Mouse (Mus musculus) spleen, postnatal 36 days (tissue): ENCODE data around the gene Pold2.
A peak's percentile ranks its signal among the peaks of the same experiment; 100 is the strongest.

Experiments
- DNase-seq, 2 experiments: peaks; one replicate each; pipeline ENCODE4 v3.0.0; 2022; ENCODE audit warnings: low spot score in 2 of 2, mixed read lengths in 1 of 2

Gene Pold2

DNA sequence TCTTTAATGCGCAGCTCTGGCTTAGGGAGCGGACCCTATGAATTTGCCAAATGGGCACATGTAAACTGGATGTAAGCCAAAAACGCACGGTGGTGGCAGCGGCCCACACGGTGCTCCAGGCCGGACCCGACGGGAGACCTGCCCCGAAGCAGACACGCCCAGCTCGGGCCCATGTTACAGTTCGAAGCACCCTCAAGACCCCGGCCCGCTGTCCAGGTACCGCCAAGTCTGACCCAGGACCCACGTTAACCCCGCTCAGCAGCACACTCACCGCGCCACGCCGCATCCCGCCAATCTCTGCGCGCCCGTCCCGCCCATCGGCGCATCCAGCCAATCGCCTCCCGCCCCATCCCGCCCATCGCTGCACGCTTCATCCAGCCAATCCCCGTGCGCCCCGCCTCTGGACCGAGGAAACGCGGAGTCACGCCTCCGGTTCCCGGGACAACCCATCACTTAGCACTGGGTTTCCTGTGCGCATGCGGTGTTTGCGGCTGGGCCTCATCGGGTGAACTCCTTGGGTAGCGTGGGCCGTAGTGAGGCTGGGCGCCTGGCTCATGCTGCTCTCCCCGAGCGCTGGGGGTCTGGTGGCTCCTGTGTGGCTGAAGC, at the start of gene Pold2:
Gene Pold2, minus strand, starts transcription at position 372 of the 606 bp plus-strand sequence.
- peak; percentile 98 for DNase-seq

DNA sequence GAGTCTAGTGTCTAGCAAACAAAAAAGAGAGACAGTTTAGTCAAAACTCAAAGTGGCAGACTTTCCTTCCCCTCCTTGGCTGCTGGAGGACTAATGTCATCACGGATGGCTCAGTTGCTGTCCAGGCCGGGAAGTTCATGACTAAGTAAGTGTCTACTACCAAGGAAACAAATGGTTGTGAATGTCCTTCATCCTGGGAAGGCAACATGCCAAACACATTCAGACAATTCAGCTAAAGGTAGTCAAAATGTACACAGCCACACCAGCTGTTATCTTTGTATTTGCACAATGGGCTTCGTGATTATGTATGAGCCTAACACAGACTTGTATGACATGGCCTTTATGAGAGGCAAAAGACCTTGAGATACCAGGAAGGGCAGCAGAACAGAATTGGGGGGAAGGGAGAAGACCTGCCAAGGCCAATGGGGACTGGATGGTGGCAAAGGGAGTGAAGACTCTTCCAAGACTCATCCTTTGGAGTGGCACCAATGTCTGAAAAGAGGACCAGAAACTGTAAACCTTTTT, 48.7 kb upstream of the Pold2 start:
- no peak for DNase-seq

DNA sequence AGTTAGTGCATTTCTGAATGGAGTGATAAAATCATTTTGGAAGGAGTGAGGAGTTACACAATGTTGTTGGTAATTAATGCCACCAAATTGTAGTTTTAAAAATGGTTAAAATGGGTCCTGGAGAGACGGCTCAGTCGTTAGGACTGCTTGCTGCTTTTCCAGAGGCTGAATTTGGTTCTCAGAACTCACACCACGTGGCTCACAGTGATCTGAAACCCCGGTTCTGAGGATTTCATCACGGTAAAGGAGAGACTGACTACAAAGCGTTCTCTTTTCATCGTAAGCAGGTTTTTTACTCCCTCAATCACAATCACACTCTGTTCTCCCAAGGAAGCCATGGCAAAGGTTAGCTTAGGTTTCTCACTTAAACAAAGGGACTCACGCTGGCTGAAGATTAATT, 46.6 kb upstream of the Pold2 start:
- no peak for DNase-seq

DNA sequence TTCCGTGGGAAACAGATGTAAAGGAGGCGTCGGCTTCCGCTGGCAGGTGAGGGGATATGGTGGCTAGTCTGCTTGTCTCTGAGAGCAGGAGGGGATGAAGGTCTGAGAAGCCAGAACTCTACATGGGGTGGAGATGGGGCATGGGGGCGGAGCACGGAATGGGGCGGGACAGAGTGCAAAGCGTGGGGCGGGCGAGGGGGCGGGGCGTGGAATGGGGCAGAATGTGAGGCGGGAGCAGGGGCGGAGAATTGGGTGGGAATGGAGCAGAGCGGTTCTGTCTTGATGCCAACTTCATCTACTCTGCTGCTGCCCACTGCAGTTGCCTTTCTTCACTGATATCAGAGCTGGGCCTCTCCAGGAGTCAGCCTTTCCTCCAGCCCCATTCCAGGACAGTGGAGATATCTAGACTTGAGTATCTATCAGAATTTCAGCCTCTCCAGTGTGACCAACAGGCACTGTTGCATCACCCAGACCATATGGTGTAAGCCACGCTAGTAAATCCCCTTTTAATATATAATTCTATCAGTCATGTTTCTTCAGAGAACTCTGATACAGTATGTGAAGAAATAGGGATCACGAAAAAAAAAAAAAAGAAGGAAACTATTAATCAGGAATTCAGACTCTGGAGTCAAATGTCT, 42.4 kb upstream of the Pold2 start:
- DNase-seq: no peak

DNA sequence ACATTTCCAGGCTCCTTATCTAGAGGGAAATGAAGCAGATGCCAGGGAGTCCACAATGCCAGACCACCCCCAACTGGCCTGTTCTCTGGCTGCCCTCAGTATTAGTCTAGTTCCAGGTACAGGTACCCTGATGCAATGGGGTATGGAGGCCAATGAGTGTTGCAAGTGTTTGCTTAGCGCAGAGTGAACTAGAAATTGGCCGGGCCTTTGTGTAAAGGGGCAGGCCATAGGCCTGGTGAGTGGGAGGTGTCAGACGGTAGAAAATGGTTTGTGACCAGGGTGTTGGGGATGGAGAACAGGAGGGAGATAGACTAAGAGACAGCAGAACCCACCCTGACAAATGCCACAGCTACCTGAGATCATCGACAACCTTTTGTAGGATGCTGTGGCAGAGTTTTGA, 41.5 kb upstream of the Pold2 start:
- no peak for DNase-seq

DNA sequence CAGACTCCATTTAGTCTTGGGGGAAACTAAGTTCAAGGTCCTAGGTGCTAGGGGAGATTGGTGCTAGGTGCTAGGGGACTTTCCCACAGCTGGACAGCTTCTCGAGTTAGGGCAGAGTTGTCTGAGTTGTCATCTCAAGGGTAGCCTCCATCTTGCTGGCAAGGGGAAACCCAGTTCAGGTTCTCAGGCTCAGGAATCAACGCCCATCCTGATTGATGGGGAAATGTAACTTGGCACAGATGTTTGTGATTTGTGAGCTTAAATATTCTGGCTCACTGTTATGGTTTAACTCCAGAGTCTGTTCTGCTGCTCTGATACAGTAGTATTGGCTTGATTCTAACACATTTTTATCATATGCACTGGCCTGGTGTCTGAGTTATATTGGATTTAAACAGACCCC, 40.0 kb upstream of the Pold2 start:
- DNase-seq: no peak

DNA sequence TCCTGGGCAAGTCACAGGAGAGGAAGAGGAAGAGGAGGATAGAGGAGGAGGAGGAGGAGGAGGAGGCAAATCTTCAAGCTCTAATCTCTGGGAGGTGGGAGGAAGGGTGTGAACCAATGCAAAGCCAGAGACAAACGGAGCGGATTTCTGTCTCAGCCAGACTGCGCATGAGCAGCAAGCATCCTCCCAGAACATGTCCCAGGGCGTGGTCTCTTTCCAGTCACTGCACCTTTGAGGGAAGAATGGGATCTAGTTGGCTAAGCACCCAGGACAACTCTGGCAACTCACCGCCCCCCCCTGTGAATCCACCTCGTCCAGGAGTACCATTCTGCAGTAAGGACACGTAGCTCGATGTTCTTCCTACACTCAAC, 38.1 kb upstream of the Pold2 start:
- DNase-seq: no peak

DNA sequence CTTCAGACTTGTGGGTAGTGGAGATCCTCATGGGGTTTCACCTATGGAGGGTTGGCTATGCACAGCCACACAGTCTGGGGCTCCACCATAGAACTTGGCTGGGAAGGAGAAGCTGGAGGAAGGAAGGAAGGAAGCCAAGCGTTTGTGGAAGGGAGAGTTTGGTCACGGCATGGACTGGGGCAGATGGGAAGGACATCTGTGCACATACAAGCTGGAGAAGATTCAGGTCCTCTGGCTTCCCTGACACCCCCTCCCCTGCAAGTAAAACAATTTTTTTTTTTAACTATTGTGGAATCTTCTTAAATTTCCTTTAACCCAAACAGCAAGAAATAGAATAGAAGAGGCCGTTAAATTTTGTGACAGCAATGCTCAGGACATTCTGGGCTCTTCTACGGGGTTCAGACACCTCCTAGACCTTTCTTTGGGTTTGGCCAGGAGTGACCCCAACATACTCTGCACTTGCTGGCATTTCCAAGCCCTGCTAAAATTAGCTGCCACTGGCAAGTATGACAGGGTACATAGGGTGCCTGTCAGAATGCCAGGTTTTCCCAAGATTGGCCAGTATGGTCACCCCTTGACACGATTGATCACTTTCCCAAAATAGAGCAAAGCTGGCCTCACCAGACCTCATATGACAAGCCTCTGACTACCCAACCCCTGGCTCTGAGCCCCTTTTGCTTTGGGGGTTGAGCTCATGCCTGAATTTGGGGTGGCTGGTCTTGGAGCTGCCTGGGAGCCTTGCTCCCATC, 37.5 kb upstream of the Pold2 start:
- DNase-seq: no peak

DNA sequence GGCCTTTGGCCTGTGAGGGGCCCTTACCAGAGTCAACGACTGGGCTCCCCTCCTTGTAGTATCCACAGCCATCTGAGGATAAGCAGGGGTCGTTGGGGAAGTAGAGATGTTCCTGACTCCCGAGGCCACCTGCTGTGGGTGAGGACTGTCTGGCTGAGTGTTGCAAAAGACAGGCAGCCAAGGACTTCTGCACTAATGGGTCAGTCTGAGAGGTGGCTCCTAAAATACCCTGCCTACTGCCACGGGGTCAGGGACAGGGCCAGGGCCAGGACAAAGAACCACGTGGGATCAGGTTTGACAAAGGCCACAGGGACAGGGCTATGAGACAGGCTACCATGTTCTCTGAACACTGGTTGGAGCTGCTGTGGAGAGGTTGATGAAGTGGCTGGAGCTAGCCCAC, 36.8 kb upstream of the Pold2 start:
- no peak for DNase-seq

DNA sequence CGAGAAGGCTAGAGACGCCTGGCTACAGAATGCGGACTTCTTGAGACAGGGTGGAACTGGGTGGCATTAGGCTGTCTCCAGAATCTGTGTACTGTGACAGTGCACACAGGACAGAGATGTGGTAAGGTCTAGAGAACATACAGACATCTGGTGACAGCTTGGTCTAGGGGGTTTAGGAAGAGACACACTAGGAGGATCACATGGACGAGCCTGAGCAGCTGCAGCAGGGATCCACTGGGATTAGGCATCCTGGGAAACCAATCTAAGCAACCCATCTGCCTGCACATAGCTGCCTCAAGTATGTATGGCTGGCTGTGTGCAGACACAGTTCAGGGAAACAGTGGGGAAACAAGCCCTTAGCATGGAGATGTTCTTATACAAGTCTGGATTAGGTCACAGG, 35.8 kb upstream of the Pold2 start:
- DNase-seq: no peak

DNA sequence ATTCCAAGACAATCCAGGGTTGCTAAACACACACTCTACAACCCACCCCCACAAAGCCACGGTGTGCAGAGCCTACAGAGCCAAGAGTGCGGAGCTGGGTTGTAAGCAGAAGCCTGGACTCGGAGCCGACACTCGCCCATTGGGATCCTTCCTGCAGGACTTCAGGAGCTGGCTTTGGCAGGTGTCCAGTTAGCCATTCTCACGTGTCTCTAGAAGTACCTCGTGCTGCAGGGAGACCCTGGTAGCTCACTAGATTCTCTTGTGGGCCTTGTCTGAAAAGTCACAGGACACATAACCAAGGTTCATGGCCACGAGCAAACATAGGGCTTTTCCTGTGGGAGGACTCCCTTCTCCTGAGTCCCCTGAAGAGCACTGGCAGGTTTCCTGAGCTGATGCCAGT, 35.2 kb upstream of the Pold2 start:
- DNase-seq: no peak

DNA sequence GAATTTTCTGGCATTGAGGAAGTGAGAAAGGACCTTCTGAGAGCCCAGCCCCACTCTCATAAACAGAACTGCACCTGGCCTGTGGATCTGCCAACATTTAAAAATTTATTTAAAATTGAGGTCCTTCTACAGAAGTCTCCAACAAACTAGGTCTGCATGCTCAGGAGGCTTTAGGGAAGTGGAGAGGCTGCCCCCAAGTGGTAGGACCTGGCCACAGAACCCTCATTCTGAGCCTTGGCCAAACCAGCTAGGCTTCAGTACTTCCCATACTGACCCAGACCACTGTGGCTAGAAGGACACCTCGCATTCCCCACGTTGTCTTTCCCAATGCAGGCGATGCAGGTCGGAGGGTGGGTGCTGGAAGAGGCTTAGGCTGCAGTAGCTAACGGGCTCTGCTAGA, 34.5 kb upstream of the Pold2 start:
- peak; percentile 33 to 38 for DNase-seq

DNA sequence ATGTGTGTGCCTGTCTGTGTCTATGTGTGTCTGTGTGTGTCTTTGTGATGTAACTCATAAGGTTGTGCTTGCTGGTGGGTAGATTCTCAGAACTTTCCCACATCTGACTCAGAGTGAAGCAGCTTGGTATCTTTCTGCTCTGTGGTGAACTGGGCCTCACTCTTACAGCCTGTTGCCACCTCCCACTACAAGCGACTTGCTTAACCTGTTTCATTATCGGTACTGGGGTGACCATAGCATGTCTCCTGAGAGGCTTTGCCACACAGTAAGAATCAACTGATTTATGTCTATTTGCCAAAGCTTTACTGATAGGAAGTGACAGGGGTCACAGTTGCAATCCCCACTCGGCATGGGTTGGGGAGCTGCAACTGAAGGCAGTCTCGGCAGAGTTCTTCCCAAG, 30.6 kb upstream of the Pold2 start:
- no peak for DNase-seq

DNA sequence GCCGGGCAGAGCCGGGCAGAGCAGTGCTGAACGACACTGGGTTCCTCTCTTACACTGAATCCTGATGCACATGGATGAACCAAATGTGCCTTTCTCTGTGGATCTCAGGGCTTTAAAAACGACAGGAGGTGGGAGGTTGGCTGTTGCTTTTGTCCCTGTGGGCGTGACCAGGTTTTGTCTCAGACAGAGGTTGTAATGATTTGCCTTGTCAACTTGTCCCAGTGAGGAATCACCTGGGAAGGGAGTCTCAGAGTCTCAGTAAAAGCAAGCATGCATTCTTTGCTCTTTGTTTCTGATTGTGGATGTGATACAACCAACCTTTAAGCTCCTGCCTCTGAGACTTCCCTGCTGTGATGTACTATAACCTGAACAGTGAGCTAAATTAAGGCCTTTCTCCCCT, 29.0 kb upstream of the Pold2 start:
- no peak for DNase-seq

DNA sequence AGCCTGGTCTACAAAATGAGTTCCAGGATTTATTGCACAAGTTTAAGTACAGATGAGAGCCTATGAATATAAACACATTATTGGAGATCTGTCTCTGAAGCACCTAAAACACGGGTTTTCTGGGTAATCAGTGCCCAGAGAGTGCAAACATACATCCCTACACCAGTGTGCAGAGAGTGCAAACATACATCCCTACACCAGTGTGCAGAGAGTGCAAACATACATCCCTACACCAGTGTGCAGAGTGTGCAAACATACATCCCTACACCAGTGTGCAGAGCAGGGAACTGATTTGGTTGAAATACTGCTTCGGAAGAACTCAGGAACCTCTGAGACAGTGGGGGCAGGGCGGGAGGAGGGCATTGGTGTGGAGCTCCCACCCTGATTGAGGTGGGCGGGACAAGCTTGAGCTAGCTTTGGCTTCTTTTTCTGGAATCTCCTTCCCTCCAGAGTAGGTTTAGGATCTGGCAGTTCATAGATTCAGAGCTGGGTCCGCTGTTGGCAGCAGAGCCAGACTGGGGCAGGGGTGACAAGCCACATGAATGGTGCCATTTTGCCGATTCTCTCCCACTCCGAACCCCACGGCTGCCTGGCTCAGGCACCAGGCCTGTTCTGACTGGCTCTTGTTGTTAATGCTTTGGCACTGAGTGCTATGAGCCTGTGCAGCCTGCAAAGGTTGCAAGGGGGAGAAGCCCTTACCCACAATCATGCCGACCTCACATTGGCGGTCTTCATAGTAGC, 27.9 kb upstream of the Pold2 start:
- DNase-seq: no peak

DNA sequence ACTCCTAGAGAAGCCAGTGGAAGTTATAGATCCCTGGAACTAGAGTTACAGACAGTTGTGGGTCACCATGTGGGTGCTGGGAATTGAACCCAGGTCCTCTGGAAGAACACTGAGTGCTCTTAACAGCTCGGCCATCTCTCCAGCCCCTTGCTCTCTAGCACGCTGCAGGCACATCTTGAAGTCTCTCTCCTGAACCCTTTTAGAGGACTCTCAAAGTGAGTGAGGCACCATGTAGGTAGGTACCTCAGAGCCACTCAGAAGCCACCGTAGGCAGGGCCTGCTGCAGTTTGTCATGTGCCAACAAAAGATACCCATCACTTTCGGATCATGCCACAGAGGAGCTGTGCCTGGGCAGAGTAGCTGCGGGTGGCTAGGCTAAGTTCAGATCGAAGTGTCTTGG, 26.8 kb upstream of the Pold2 start:
- DNase-seq: no peak

DNA sequence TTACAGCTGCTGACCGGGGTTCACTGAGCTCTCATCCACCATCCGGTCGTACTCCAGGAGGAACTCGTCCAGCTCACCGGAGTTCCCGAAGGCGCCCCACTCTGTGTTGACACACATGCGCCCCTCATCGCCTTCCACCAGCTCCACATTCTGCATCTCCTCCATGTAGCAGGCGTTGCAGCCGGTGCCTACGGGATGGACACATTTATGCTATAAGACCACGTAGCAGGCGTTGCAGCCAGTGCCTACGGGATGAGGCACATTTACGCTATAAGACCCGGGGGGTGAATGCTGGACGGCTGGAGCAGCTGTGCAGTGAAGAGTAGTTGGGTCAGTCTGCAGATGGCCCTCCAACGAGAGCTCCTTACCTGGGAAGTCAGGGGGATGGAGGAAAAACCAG, 26.3 kb upstream of the Pold2 start:
- no peak for DNase-seq

DNA sequence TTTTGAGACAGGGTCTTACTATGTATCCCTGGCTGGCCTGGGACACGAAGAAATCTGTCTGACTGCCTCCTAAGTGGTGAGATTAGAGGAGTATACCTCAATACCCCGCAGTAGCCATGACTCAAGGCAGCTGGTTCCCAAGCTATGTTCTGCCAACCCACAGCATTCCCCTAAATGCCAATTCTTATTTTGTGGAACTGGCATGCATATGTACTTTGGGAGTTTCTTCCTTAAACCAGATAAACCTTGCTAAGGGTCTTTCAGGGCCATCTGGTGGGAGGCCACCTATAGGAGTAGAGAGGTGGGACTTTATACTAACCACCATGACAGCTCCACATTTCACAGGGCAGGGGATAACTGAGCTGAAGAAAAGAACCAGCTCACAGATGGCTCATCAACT, 25.8 kb upstream of the Pold2 start:
- no peak for DNase-seq

DNA sequence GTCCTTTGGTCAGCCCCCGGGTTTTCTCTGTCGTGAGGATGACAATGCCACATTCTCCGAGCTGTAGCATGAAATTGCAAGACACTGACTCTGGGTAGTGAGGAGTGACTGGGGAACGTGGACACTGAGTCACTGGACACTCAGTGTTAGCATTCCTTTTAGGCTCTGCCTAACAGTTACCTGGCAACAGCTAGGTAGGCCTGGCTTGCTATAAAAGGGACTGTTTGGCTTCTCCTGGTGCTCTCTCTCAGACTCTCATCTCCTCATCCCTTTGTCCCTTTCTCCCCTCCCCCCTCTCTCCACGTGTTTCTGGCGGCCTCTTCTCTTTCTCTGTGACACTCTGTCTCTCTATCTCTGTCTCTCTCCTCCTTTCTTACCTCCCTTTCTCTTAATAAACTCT, 24.3 kb upstream of the Pold2 start:
- DNase-seq: no peak

DNA sequence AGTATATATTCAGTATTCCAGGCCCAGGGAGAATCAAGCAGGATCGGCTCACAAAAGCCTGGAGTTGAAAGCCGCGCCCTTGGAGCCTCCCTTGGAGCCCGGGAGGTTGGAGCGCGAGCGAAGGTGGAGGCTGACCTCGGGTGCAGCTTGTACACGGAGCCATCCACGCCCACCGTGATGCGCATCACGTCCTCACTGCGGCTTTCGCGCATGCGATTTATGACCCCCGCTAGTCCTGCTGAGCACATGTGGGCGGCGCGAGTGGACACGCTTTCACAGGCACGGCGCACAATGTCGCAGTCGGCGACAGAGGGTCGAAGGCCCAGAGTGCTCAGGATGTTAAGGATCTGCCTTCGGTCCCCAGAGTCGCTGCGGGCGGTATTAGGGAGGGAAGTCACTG, 23.9 kb upstream of the Pold2 start:
- no peak for DNase-seq

DNA sequence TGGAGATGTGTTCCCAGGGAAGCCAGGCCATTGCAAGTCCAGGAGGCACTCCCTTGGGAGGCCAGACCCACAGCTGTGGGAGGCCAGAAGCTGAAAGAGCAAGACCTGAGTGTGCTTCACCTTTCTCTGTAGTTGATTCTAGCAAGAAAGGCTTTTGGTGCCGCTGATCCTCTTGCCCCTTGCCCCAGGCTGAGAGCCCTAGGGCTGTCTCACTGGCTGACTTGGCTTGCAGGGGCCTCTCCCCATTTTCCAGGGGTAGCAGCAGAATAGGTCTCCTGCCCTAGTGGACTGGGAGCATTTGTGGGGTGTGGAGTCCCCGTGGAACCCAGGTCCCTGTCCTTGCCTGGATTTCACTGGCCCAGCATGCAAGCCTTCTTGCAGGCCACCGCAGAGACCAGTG, 23.2 kb upstream of the Pold2 start:
- DNase-seq: no peak

DNA sequence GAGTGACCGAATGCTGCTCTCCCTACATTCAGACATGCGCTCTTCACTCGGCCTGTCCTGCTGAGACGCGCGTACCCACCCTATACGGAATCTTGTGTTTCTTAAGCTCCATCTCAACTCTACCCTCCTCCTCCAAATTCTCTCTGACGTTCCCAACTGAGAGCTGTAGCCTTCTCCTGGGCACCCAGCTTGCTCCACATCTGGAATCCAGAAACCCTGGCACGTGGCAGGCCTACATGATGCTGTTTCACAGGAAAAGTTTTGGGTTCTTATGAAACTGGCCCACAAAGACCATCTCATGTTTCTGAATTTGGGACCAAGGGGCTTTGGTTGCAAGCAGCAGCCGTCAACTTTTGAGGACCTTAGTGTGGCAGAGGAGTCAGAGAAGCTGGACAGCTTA, 21.2 kb upstream of the Pold2 start:
- DNase-seq: no peak

DNA sequence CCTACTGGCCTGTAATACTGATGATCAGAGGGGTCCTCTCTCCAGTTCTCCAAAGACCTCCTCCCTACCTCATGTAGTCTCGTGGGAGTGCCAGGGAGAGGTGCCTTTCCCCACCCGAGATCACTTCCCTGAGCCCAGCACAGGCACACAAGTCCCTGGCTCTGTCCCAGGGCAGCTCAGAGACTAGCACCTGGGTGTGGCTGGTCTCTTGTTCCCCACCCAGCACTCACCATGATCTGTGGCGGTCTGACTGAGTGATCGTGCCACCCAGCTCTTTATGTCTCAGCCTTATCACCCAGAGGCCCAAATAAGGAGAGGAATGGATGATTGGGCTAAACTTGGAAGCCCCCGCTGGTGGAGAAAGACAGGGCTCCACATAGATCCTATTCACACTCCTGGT, 20.4 kb upstream of the Pold2 start, which contains the start of gene Myl7:
Gene Myl7, minus strand, starts transcription at position 252 of the 400 bp plus-strand sequence.
- no peak for DNase-seq
